Mouse (Mus musculus) natural killer cell, adult 2 months (primary cell): ENCODE measurements around the gene Col9a2.
"Not testable (repeated sequence)": the region's sequence is repeated elsewhere in the genome, so short reads cannot be mapped to it uniquely, and the experiment has no call there.

Experiments
- DNase-seq, 2 experiments: peaks; one replicate each; pipeline ENCODE4 v3.0.0; 2022; ENCODE audit warnings: low spot score in 2 of 2

Gene Col9a2

DNA sequence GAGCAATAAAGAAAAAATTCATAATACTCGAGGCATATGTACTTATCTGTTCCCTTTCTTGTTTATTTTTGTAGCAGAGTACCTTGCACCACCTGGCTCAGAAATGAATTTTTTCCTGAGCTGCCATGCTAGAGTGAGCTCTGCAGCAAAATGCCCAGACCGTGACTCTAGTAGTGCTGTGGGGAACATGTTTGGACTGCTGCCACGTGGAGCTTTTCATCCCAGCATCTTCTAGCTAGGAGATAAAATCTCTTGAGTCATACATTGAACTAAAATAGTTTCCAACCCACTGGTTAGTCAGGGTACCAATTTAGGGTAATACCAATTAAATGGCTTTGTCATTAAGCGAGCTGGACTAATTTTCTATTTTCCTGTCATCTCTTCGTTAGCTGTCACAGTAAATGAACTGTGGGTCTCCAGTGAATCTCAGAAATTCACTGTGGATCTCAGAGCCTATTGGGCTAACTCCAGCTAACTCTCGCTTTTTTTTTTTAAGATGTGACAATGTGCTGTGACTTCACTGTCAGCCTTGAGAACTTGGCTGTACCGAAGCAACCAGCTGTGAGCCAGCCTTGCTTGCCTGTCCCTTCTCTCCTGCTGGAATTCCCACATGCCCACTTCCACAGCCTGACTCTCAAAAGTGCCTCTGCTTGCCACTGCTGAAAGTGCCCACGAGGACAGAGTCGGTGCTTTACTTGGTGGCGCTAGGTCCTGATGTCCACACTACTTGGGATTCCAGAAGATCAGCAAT is 19.0 kb upstream of the Col9a2 start:
- no peak for DNase-seq

- no peak for DNase-seq
Measured at GRCm38 (mm10) chr4:121021911-121022310, 17.3 kb upstream of the Col9a2 start.

GRCm38 (mm10) chr4:121023464-121023863 is 15.7 kb upstream of the Col9a2 start:
- DNase-seq, result no peak

DNA sequence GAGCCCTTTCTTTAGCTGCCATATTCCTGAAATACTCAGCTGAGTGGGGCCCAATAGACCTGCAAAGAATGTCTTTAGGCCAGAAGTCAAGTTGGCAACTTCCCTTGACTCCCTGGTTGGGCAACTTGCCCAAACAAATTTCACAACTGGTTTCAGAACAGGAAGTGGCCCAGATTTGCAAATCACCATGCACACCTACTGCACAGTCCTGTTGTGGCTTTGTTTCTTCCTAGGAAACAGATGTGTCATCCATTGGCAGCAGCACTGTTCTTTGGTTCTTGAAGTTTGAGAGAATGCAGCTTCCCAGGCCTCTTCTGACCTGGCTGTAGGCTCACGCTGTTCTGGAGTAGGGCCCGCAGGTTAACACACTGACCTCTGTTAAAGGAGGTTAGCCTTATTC is 15.2 kb upstream of the Col9a2 start:
- peak; percentile 58 to 60 for DNase-seq

- DNase-seq, result no peak
Measured at GRCm38 (mm10) chr4:121025681-121026080, 13.5 kb upstream of the Col9a2 start.

- DNase-seq, result no peak
Measured at GRCm38 (mm10) chr4:121028146-121028545, 11.0 kb upstream of the Col9a2 start.

GRCm38 (mm10) chr4:121028659-121029392 is 10.4 kb upstream of the Col9a2 start:
- DNase-seq, result peak; percentile 38 to 64

DNA sequence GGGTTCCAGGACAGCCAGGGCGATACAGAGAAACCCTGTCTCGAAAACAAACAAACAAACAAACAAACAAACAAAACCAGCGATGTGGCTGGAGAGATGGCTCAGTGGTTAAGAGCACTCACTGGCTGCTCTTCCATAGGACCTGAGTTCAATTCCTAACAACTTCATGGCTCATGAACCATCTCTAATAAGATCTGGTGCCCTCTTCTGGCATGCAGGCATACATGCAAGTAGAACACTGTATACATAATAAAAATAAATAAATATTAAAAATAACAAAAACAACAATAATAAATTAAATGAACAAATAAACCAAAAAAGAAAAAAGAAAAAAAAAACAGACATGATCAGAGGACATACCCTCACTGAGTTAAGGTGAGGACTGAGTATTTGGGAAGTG is 9.6 kb upstream of the Col9a2 start:
- no peak for DNase-seq

DNA sequence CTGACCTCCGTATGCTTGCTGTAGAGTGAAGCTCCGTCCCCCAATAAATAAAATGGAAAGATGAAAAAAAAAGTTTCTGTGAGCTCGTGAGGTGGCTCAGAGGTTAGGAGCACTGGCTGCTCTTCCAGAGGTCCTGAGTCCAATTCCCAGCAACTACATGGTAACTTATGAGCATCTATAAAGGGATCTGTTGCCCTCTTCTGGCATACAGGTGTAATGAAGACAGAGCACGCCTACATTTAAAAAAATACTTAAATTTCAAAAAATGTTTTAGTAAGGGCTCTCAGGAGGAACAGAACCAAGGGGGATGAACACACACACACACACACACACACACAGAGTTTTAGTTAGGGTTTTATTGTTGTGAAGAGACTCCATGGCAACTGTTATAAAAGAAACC is 7.7 kb upstream of the Col9a2 start:
- no peak for DNase-seq

DNA sequence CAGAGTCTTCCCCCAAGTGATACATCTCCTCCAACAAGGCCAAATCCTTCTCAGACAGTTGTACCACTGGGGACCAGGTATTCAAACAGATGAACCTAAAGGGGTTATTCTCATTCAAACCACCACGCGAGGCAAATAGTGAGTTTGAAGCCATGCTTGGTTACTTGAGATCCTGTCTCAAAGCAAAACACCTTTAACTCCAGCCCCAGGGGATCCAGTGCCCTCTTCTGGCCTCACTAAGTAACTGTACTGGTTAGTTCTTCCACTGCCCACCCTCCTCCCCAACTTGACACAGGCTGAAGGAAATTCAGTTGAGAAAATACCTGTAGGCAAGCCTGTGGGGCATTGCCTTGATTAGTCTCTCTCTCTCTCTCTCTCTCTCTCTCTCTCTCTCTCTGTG is 6.2 kb upstream of the Col9a2 start:
- peak in 1 of 2 experiments; percentile 33 for DNase-seq

- no peak for DNase-seq
Measured at GRCm38 (mm10) chr4:121040323-121040722, 1.1 kb downstream of the Col9a2 start.

DNA sequence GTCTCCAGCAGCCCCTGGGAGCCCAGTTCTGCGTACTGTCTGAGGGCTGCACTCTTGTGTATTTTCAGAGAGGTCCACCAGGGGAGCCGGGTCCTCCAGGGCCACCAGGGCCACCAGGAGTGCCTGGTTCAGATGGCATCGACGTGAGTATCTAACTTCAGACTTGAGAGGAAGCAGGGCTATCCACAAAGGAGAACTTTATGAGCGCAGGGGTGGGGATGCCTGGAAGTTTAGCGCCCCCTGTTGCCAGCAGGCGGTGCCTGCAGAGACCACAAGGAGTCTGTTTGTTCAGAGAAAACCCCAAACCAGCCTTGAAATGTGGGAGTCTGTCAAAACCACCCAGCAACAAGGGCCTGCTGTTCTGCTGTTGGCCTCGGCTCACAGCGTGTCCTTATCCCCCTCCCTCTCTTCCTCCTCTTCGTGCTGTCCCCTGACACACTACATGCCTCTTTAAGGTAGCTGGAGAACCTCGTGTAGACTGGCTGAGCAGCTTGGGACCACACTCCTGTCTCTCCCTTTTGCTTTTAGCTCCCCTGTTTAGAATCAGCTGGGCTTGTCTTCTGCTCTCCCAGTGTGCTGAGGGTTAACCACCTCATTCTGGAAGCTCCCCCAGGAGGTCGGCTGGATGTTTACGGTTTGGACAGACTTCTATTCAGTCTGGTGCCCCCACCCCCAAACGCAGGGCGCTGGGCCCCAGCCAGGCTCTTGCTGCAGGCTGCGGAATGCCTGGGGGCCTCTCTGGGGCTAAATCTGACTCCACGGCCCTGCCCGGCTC is 1.9 kb downstream of the Col9a2 start:
- peak; percentile 48 to 71 for DNase-seq

DNA sequence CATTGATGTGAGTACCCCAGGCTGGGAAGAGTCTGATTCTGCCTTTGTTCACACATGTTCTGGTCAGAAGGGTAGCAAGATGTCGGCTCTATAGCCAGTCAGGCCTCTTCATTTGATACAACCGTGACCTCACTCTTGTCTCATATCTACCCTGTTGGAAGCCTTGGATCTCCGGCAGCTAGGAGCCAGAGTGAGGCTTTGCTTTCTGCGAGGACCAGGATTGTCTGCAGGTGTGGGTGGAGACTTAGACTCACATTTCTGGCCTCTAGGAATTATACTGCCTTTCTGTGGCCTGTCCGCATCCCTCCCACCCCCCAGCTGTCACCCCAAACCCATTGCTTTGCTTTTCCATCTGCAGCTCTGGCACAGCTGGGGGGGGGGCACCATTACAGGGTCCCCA is 3.3 kb downstream of the Col9a2 start:
- no peak for DNase-seq

GRCm38 (mm10) chr4:121042946-121043345 is 3.8 kb downstream of the Col9a2 start:
- DNase-seq, result no peak

DNA sequence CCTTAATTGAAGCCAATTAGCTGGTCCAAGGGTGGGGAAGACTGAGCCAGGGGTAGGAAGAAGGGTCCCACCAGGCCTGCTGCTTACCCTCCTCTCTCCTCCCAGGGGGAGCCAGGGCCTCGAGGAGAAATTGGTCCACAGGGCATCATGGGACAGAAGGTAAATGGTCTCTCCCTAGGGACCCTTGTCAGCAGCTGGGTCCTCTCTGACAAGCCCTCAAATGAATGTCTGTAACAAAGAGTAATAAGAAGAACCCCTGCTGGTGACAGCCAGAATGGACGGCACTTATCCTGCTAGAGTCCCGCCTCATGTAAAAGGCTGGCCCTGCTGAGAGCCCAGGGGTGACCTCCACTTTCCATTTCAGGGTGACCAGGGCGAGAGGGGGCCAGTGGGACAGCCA is 12.7 kb downstream of the Col9a2 start:
- DNase-seq, result no peak

GRCm38 (mm10) chr4:121052454-121053323 is 13.5 kb downstream of the Col9a2 start:
- DNase-seq, result no peak

DNA sequence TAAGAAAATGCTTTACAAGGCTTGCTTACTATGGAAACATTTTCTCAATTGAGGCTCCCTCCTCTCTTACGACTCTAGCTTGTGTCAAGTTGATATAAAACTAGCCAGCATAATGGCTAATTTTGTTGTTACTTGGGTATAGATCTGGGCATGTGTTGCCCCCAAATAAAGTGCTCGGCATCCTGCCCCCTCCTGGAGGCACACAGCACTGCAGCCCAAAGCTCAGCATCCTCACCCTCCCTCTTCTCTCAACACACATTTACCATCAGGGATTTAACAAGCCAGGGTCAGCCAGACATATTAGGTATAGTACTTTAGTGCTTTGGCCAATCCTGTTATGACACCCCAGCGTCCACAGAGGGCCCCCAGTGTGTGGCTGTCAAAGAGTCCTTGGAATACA is 17.2 kb downstream of the Col9a2 start:
- peak; percentile 11 to 12 for DNase-seq

DNA sequence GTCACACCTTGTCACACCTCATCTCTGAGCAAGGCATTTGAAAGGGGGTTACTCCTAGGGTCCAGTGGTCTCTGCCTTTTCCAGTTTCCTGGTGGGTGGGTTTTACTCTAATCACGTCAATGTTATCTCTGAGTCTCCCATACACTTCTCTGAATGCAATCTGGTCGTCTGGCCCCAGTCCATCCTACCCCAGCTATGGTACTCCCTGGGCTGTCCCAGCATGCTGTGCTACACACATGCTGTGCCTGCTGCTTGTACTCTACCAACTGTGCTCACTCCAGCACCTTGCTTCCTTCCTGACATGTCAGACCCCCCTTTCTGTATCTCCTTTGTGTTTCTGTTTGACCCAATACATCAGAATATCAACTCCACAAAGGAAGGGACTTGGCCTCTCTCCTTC is 17.8 kb downstream of the Col9a2 start:
- DNase-seq, result no peak

DNA sequence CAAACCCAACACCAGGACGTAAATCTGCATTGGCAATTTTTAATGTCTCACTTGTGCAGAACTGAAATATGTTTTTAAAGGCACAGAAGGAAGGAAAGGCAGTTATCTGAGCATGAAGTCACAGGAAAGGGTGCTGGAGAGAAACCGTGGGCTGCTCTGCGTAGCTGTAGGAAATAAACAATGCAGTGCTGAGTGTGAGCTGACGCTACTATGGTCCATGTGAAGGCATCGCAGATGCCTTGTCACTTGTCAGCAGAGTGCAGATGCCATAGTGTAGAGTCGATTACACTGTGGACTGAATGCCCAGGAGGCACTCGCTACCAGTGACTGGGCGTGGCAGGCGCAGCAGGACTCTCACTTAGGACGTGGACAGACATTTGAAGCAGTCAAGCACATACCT is 20.0 kb downstream of the Col9a2 start:
- DNase-seq, result not testable (repeated sequence)

- no peak for DNase-seq
Measured at GRCm38 (mm10) chr4:121065336-121065735, 26.2 kb downstream of the Col9a2 start.

DNA sequence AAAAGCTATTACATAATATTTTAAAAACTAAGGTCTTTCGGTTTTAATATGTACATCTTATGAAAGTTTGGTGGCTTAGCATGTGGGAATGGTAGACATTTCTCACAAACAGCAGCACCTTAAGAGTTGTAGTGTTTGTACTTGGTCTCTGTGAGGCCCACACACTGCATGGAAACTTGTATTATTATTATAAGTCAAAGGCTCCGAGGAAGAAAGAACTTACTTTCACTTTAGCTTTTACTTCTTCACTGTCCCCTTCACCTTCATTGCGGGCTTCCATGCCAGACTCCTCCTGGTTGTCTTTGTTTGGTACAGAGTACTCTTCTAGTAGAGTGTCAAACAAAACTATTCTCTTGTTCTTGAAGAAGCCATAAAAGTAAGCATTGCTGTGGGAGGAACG is 35.1 kb downstream of the Col9a2 start:
- no peak for DNase-seq
